Mouse (Mus musculus) G1E (cell line): ENCODE measurements around the gene Isg20. TPM values are rescaled to one million over a fixed set of nuclear protein-coding genes. Genes with fewer than 3 reads are reported as not detected.

Source experiments
- ATAC-seq: 2 replicates; pipeline ENCODE4 v1.8.0; 2016; ENCODE audit warnings: mild to moderate bottlenecking; ENCODE audit not compliant: insufficient number of reproducible peaks, poor library complexity, low FRiP score, severe bottlenecking; ENCODE audit errors: extremely low read depth
- DNase-seq: peaks from one replicate; pipeline ENCODE4 v3.0.0; 2012; ENCODE audit warnings: low spot score
- H3K27me3 ChIP-seq: 2 replicates; pipeline ENCODE4 v1.6.1; 2012; ENCODE audit warnings: mild to moderate bottlenecking, low read length, inconsistent platforms; ENCODE audit not compliant: insufficient read depth
- H3K36me3 ChIP-seq: replicated peaks from 2 replicates; pipeline ENCODE3; 2012; ENCODE audit warnings: mild to moderate bottlenecking, inconsistent platforms
- H3K4me1 ChIP-seq: 2 replicates; pipeline ENCODE4 v1.6.1; 2012; ENCODE audit warnings: low read depth, low read length, inconsistent platforms, mixed read lengths; ENCODE audit not compliant: insufficient read depth
- H3K4me3 ChIP-seq: 2 replicates; pipeline ENCODE4 v1.5.1; 2012; ENCODE audit warnings: low read depth, mild to moderate bottlenecking, inconsistent platforms, low read length, moderate library complexity, mixed read lengths
- H3K9me3 ChIP-seq: replicated peaks from 2 replicates; pipeline ENCODE4 v1.6.1; 2012; ENCODE audit warnings: inconsistent platforms
- CTCF ChIP-seq: IDR thresholded peaks from 2 replicates; pipeline ENCODE4 v1.5.1; 2012; ENCODE audit warnings: low read depth, low read length, inconsistent platforms, mixed read lengths
- GATA1 ChIP-seq: IDR thresholded peaks from 2 replicates; pipeline ENCODE4 v1.6.1; 2012; ENCODE audit warnings: borderline replicate concordance, low read length, inconsistent platforms, mixed read lengths
- GATA2 ChIP-seq: IDR thresholded peaks from 2 replicates; pipeline ENCODE4 v1.6.1; 2012; ENCODE audit warnings: low read depth, low read length, inconsistent platforms, borderline replicate concordance
- POLR2AphosphoS5 ChIP-seq: IDR thresholded peaks from 2 replicates; pipeline ENCODE4 v1.6.1; 2012; ENCODE audit warnings: low read depth, low read length, inconsistent platforms; ENCODE audit not compliant: insufficient replicate concordance
- TAL1 ChIP-seq: conservative IDR thresholded peaks from 2 replicates; pipeline ENCODE4 v1.6.1; 2012; ENCODE audit warnings: low read depth, low read length, inconsistent platforms, mixed read lengths
- polyA plus RNA-seq: library from polyadenylated mRNA; stranded (reverse); fragments of >175 nt; gene quantifications from 2 replicates; pipeline ENCODE4 v1.2.3, GENCODE M21; 2012
- total RNA-seq, 2 experiments: library from RNA; stranded (forward) in 1 of 2; stranded (reverse) in 1 of 2; fragments of 200-1000 nt in 1 of 2; fragments of >200 nt in 1 of 2; fragmentation: Nextera tagmentation in 1 of 2; gene quantifications; 2 replicates each; pipeline ENCODE4 v1.2.3; 2014 to 2017

The Isg20 gene
- total and polyA plus RNA-seq, 3 experiments, result 0.59 to 42.7 (median 2.1) TPM

- TF ChIP-seq POLR2AphosphoS5, result no peak
- no peak for TF ChIP-seq CTCF
- no peak for TF ChIP-seq TAL1
- no peak for TF ChIP-seq GATA2
- no peak for TF ChIP-seq GATA1
- H3K36me3 ChIP-seq, result no peaks in the 10 kb centered on the region
- DNase-seq, result no peak
- H3K4me3 ChIP-seq, result no peak overlapping the region
- no peaks in the 10 kb centered on the region for H3K4me1 ChIP-seq
- no peaks in the 10 kb centered on the region for H3K9me3 ChIP-seq
- no peak for ATAC-seq
- H3K27me3 ChIP-seq, result peaks cover 8% of the 10 kb centered on the region
Measured at GRCm38 (mm10) chr7:78958499-78959073, 45.4 kb downstream of the Isg20 start.

GRCm38 (mm10) chr7:78963891-78964290, 50.7 kb downstream of the Isg20 start:
- no peaks in the 10 kb centered on the region for H3K36me3 ChIP-seq
- TF ChIP-seq POLR2AphosphoS5, result no peak
- no peaks in the 10 kb centered on the region for H3K4me1 ChIP-seq
- H3K4me3 ChIP-seq, result no peak overlapping the region
- no peak for DNase-seq
- no peak for ATAC-seq
- no peaks in the 10 kb centered on the region for H3K9me3 ChIP-seq
- peaks cover 8% of the 10 kb centered on the region for H3K27me3 ChIP-seq

Other genes starting within 250 kb of the Isg20 start
- not detected in 2 replicates for gene Ntrk3, start 175.4 kb upstream of the Isg20 start, total RNA-seq (2014; fragmentation: Nextera tagmentation)
- gene Ntrk3, start 175.4 kb upstream of the Isg20 start, total RNA-seq (2017), result 0.12 and 0.27 TPM in 2 replicates
- not detected in 2 replicates for gene Ntrk3, start 175.4 kb upstream of the Isg20 start, polyA plus RNA-seq
- 21.1 and 24.4 TPM in 2 replicates for gene Mrps11, start 130.3 kb upstream of the Isg20 start, total RNA-seq (2014; fragmentation: Nextera tagmentation)
- 50.4 and 66.1 TPM in 2 replicates for gene Mrps11, start 130.3 kb upstream of the Isg20 start, total RNA-seq (2017)
- gene Mrps11, start 130.3 kb upstream of the Isg20 start, polyA plus RNA-seq, result 56.9 and 60.5 TPM in 2 replicates
- gene Mrpl46, start 129.9 kb upstream of the Isg20 start, total RNA-seq (2014; fragmentation: Nextera tagmentation), result 14.2 and 19.9 TPM in 2 replicates
- gene Mrpl46, start 129.9 kb upstream of the Isg20 start, total RNA-seq (2017), result 53.9 and 59.0 TPM in 2 replicates
- gene Mrpl46, start 129.9 kb upstream of the Isg20 start, polyA plus RNA-seq, result 9.3 and 19.3 TPM in 2 replicates
- 35.5 and 42.5 TPM in 2 replicates for gene Det1, start 66.2 kb upstream of the Isg20 start, total RNA-seq (2014; fragmentation: Nextera tagmentation)
- gene Det1, start 66.2 kb upstream of the Isg20 start, total RNA-seq (2017), result 17.9 and 18.2 TPM in 2 replicates
- 5.5 and 8.8 TPM in 2 replicates for gene Det1, start 66.2 kb upstream of the Isg20 start, polyA plus RNA-seq
- 15.3 and 18.7 TPM in 2 replicates for gene Aen, start 17.6 kb upstream of the Isg20 start, total RNA-seq (2014; fragmentation: Nextera tagmentation)
- gene Aen, start 17.6 kb upstream of the Isg20 start, total RNA-seq (2017), result 38.7 and 43.5 TPM in 2 replicates
- 81.9 and 116 TPM in 2 replicates for gene Aen, start 17.6 kb upstream of the Isg20 start, polyA plus RNA-seq
- gene Acan, start 140.1 kb downstream of the Isg20 start, total RNA-seq (2014; fragmentation: Nextera tagmentation), result not detected in 2 replicates
- gene Acan, start 140.1 kb downstream of the Isg20 start, total RNA-seq (2017), result 0.05 and 0.06 TPM in 2 replicates
- gene Acan, start 140.1 kb downstream of the Isg20 start, polyA plus RNA-seq, result not detected in 2 replicates
- not detected in 2 replicates for gene Hapln3, start 217.6 kb downstream of the Isg20 start, total RNA-seq (2014; fragmentation: Nextera tagmentation)
- 0.05 and 0.12 TPM in 2 replicates for gene Hapln3, start 217.6 kb downstream of the Isg20 start, total RNA-seq (2017)
- not detected in 2 replicates for gene Hapln3, start 217.6 kb downstream of the Isg20 start, polyA plus RNA-seq
- gene Mfge8, start 235.6 kb downstream of the Isg20 start, total RNA-seq (2014; fragmentation: Nextera tagmentation), result 1.5 TPM in 1 of 2 replicates, not detected in the other
- gene Mfge8, start 235.6 kb downstream of the Isg20 start, total RNA-seq (2017), result 14.5 and 15.5 TPM in 2 replicates
- 1.6 and 1.9 TPM in 2 replicates for gene Mfge8, start 235.6 kb downstream of the Isg20 start, polyA plus RNA-seq